Mouse (Mus musculus) MEL (cell line): ENCODE results near the gene Egfl8. TPM values are rescaled to one million over a fixed set of nuclear protein-coding genes. Genes with fewer than 3 reads are reported as not detected.

Experiments used
- DNase-seq: peaks from one replicate; pipeline ENCODE4 v3.0.0; 2011; ENCODE audit warnings: low read depth, low spot score
- H3K27ac ChIP-seq: 2 replicates; pipeline ENCODE4 v1.5.1; 2012; ENCODE audit warnings: low read depth, mild to moderate bottlenecking, control low read depth, low read length, moderate library complexity; ENCODE audit not compliant: control insufficient read depth
- H3K27me3 ChIP-seq, 2 experiments: fragments of 150-350 bp in 1 of 2; sonication (generic) in 1 of 2; 2 replicates each; pipeline ENCODE4 v1.6.1; 2012; ENCODE audit warnings: low read length in 2 of 2, mild to moderate bottlenecking in 2 of 2, improper control_type of control experiment in 1 of 2, moderate library complexity in 1 of 2; ENCODE audit not compliant: insufficient read depth in 2 of 2, control insufficient read depth in 1 of 2
- H3K36me3 ChIP-seq, 2 experiments: 2 replicates each; pipeline ENCODE4 v1.6.1; 2012 to 2014; ENCODE audit warnings: low read length in 2 of 2, improper control_type of control experiment in 1 of 2, inconsistent platforms in 1 of 2, mild to moderate bottlenecking in 1 of 2; ENCODE audit not compliant: insufficient read depth in 2 of 2, control insufficient read depth in 1 of 2
- H3K4me1 ChIP-seq, 2 experiments: fragments of 150-350 bp in 1 of 2; sonication (generic) in 1 of 2; 2 replicates each; pipeline ENCODE4 v1.6.1; 2012; ENCODE audit warnings: low read length in 2 of 2, improper control_type of control experiment in 1 of 2, mild to moderate bottlenecking in 1 of 2; ENCODE audit not compliant: insufficient read depth in 2 of 2, control insufficient read depth in 1 of 2
- H3K4me3 ChIP-seq, 2 experiments: fragments of 150-350 bp in 1 of 2; sonication (generic) in 1 of 2; 2 replicates each; pipeline ENCODE4 v1.5.1; 2012; ENCODE audit warnings: low read depth in 2 of 2, low read length in 2 of 2, mild to moderate bottlenecking in 2 of 2, moderate library complexity in 2 of 2, control low read depth in 1 of 2, improper control_type of control experiment in 1 of 2; ENCODE audit not compliant: control insufficient read depth in 1 of 2, insufficient read depth in 1 of 2
- H3K79me2 ChIP-seq: 2 replicates; pipeline ENCODE4 v1.6.1; 2012; ENCODE audit warnings: mild to moderate bottlenecking, low read length, moderate library complexity; ENCODE audit not compliant: control insufficient read depth, poor library complexity, insufficient read depth
- H3K9ac ChIP-seq: 2 replicates; pipeline ENCODE4 v1.6.1; 2012; ENCODE audit warnings: low read depth, mild to moderate bottlenecking, control low read depth, low read length, moderate library complexity; ENCODE audit not compliant: control insufficient read depth, poor library complexity, severe bottlenecking
- H3K9me3 ChIP-seq: fragments of 150-350 bp; sonication (generic); replicated peaks from 2 replicates; pipeline ENCODE4 v1.6.1; 2012; ENCODE audit warnings: mild to moderate bottlenecking, low read length, improper control_type of control experiment, moderate library complexity; ENCODE audit not compliant: insufficient read depth
- CHD1 ChIP-seq: IDR thresholded peaks from 2 replicates; pipeline ENCODE4 v1.6.1; 2012; ENCODE audit warnings: low read depth, mild to moderate bottlenecking, inconsistent platforms, low read length, improper control_type of control experiment
- CTCF ChIP-seq, 3 experiments: IDR thresholded peaks in 2 of 3; conservative IDR thresholded peaks in 1 of 3; 2 replicates each; pipeline ENCODE4 v1.5.1; 2011 to 2012; ENCODE audit warnings: low read length in 3 of 3, low read depth in 2 of 3, mild to moderate bottlenecking in 2 of 3, improper control_type of control experiment in 1 of 3, inconsistent platforms in 1 of 3, mixed read lengths in 1 of 3, moderate library complexity in 1 of 3; ENCODE audit not compliant: control insufficient read depth in 1 of 3, insufficient read depth in 1 of 3, poor library complexity in 1 of 3, severe bottlenecking in 1 of 3
- ELF1 ChIP-seq: IDR thresholded peaks from 2 replicates; pipeline ENCODE4 v1.6.1; 2014; ENCODE audit warnings: low read depth, mild to moderate bottlenecking, inconsistent platforms, low read length, improper control_type of control experiment, moderate library complexity
- HCFC1 ChIP-seq: IDR thresholded peaks from 2 replicates; pipeline ENCODE4 v1.6.1; 2012; ENCODE audit warnings: low read depth, mild to moderate bottlenecking, inconsistent platforms, low read length, improper control_type of control experiment, moderate library complexity
- MAZ ChIP-seq: IDR thresholded peaks from 2 replicates; pipeline ENCODE4 v1.6.1; 2012; ENCODE audit warnings: low read depth, mild to moderate bottlenecking, inconsistent platforms, low read length, improper control_type of control experiment
- MEF2A ChIP-seq: IDR thresholded peaks from 2 replicates; pipeline ENCODE4 v1.6.1; 2014; ENCODE audit warnings: low read depth, mild to moderate bottlenecking, inconsistent platforms, low read length, improper control_type of control experiment; ENCODE audit not compliant: poor library complexity, insufficient replicate concordance, severe bottlenecking; ENCODE audit errors: extremely low read depth
- MXI1 ChIP-seq: IDR thresholded peaks from 2 replicates; pipeline ENCODE4 v1.6.1; 2011; ENCODE audit warnings: mild to moderate bottlenecking, low read depth, low read length, improper control_type of control experiment
- MYC ChIP-seq: IDR thresholded peaks from 2 replicates; pipeline ENCODE4 v1.6.1; 2011; ENCODE audit warnings: low read depth, mild to moderate bottlenecking, low read length, improper control_type of control experiment, moderate library complexity
- NELFE ChIP-seq: IDR thresholded peaks from 2 replicates; pipeline ENCODE4 v1.6.1; 2011; ENCODE audit warnings: low read depth, low read length, improper control_type of control experiment
- RCOR1 ChIP-seq: IDR thresholded peaks from 2 replicates; pipeline ENCODE4 v1.6.1; 2012; ENCODE audit warnings: low read depth, mild to moderate bottlenecking, inconsistent platforms, low read length, improper control_type of control experiment
- TAL1 ChIP-seq: IDR thresholded peaks from 2 replicates; pipeline ENCODE4 v1.6.1; 2012; ENCODE audit warnings: mild to moderate bottlenecking, inconsistent platforms, low read length, moderate library complexity, mixed read lengths
- TBP ChIP-seq: IDR thresholded peaks from 2 replicates; pipeline ENCODE4 v1.8.0; 2011; ENCODE audit warnings: low read depth, low read length, improper control_type of control experiment
- USF2 ChIP-seq, 2 experiments: IDR thresholded peaks; 2 replicates each; pipeline ENCODE4 v1.6.1; 2011 to 2012; ENCODE audit warnings: improper control_type of control experiment in 2 of 2, low read length in 2 of 2, borderline replicate concordance in 1 of 2, inconsistent platforms in 1 of 2, low read depth in 1 of 2, mild to moderate bottlenecking in 1 of 2; ENCODE audit not compliant: insufficient read depth in 1 of 2
- polyA plus RNA-seq, 2 experiments: library from polyadenylated mRNA; stranded (reverse) in 1 of 2; unstranded in 1 of 2; fragments of >175 nt in 1 of 2; fragments of >200 nt in 1 of 2; gene quantifications; 2 replicates each; pipeline versions ENCODE4 v1.2.1 to v1.2.4; 2012; ENCODE audit warnings: low replicate concordance in 2 of 2, low read depth in 1 of 2; ENCODE audit not compliant: insufficient read length in 2 of 2, insufficient read depth in 1 of 2, missing spikeins in 1 of 2
- total RNA-seq: library from RNA; depleted of rRNA; stranded (reverse); fragments of 300-350 nt; gene quantifications from 2 replicates; pipeline ENCODE4 v1.2.3, GENCODE M21; 2012

Gene Egfl8
- total and polyA plus RNA-seq, 3 experiments = 0.89 to 1.6 TPM; not detected in 1

- TF ChIP-seq ELF1 (peak; percentile 78), CTCF (IDR thresholded peaks at IDR 0.05 in 2 of 3, conservative IDR thresholded peaks at IDR 0.05 in 1 of 3; ENCODE audit: control insufficient read depth in 1 of 3, insufficient read depth in 1 of 3, low read depth in 2 of 3, low read length in 3 of 3, poor library complexity in 1 of 3, severe bottlenecking in 1 of 3) (no peak)
Measured at GRCm38 (mm10) chr17:34644608-34645007, 28.8 kb upstream of the Egfl8 start, which contains the start of gene Fkbpl (continued).

GRCm38 (mm10) chr17:34643944-34644343 is 28.2 kb upstream of the Egfl8 start:
- Histone ChIP-seq H3K36me3 (peaks cover 0 to 12% of the 10 kb centered on the region in 2 experiments; a peak in 2 of 4 replicates), H3K4me3 (no peak overlapping the region), H3K27me3 (peaks cover 0 to 3% of the 10 kb centered on the region in 2 experiments; a peak in 1 of 4 replicates), H3K79me2 (peaks cover 15% of the 10 kb centered on the region), H3K4me1 (peaks cover 0 to 20% of the 10 kb centered on the region in 2 experiments; a peak in 3 of 4 replicates), H3K9me3 (no peaks in the 10 kb centered on the region), H3K9ac (no peak overlapping the region), H3K27ac (no peak overlapping the region)
- no peak for TF ChIP-seq MEF2A
- TF ChIP-seq RCOR1 = no peak
- no peak; the same call in 1 of the 2 replicates for TF ChIP-seq NELFE
- no peak for TF ChIP-seq TAL1
- no peak for TF ChIP-seq MYC
- DNase-seq = no peak

GRCm38 (mm10) chr17:34643379-34643778 is 27.6 kb upstream of the Egfl8 start:
- H3K9ac ChIP-seq = no peak overlapping the region
- H3K4me3 ChIP-seq = no peak overlapping the region
- H3K79me2 ChIP-seq = peaks cover 13% of the 10 kb centered on the region
- H3K27ac ChIP-seq = no peak overlapping the region
- peaks cover 0 to 18% of the 10 kb centered on the region in 2 experiments; a peak in 3 of 4 replicates for H3K4me1 ChIP-seq
- DNase-seq = no peak
- no peaks in the 10 kb centered on the region for H3K9me3 ChIP-seq
- H3K27me3 ChIP-seq = peaks cover 3% of the 10 kb centered on the region in 2 experiments; a peak in 3 of 4 replicates
- peaks cover 0 to 12% of the 10 kb centered on the region in 2 experiments; a peak in 2 of 4 replicates for H3K36me3 ChIP-seq
- TF ChIP-seq TBP (no peak), MXI1 (no peak), HCFC1 (no peak), CHD1 (no peak), MEF2A (no peak), USF2 (IDR thresholded peaks at IDR 0.05; ENCODE audit: borderline replicate concordance in 1 of 2, insufficient read depth in 1 of 2, low read depth in 1 of 2, low read length in 2 of 2) (no peak), MAZ (no peak)
